Mouse (Mus musculus): ENCODE data around the gene Gpc1.

Gene Gpc1

DNA sequence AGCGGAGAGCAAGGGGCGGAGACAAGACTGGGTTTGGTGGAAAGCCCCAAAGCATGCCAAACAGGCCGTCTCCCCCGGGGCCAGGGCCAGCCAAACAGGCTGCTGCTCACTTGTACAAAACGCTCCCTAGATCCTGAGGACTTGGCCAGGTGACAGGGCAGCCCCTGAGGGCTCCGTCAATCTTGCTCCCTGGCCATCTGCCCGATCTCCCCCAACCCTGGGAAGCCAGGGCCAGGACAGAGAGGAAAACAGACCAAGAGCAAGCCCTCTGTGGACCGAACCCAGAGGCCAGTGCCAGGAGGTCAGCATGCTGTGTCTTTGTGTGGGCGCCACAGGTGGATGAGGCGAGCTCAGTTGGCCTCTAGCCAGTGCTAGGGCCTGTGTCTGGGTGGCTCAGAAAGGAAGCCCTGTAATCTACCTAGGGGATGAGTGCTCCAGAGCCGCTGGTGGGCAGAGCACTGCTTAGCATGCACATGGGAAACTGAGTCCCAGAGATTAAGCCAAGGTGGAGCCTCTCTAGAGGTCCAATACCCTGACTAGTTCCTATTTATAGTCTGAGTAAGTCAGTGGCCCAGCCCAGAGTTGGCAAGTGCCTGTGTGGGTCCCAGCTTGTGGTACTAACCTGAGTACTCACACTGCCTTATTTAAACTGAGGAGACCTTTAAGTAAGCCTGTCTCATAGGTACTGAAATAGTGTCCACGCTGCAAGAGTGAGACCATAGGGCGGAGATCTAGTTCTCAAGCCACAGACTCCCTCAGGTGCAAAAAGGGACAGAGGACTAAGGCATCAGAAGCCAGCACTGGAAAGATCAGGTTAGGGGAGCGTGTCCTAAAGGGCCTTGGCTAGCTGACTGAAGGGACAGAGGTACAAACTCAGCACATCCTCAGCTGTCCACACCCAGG is 6.7 kb downstream of the Gpc1 start:
- DNase-seq = no peak

DNA sequence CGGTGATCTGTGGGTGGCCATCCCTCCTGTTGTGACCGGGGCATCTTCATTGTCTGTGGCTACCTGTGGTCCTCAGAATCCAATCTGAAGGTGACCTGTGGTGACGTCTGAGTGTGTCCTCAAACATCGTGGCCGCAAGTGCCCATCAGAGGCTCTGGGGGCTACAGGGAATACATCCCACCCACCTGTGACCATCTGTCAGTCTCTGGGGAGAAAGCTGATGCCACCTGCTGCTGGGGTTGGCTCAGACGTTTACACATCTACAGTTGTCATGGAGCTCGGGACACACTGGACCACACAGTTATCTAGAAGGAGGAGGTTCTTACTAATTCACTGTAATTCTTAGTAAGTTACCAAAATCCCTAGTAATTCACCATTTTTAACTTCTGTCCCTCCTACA is 7.8 kb downstream of the Gpc1 start:
- DNase-seq = no peak

DNA sequence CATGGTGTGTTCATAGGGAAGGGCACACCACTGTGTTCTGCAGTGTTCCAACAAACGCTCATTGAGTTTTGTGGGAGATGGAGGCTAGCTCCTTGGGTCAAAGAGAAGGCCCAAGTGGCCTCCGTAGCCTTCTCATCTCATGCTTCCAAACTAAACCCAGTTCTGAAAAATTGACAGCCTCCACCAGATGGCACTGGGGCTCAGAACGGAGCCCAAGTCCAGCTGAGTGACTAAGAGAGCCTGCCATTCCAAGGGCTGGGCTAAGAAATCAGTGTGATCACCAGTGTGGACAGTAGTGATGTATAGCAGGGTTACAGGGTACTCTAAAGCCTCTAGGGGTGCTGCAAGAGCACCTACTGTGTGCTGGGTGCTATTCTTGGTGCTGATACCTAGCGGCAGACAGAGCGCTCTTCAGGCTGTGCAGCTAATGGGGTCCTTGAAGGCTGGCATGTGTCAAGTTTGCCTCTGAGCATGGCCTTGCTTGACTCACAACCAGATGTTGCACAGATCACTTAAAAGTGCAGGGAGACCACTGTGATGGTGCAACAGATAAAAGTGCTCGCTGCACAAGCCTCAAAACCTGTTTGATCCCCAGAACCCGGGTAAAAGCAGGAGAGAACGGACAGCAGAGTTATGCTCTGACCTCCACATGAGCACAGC is 8.9 kb downstream of the Gpc1 start:
- no peak for DNase-seq

DNA sequence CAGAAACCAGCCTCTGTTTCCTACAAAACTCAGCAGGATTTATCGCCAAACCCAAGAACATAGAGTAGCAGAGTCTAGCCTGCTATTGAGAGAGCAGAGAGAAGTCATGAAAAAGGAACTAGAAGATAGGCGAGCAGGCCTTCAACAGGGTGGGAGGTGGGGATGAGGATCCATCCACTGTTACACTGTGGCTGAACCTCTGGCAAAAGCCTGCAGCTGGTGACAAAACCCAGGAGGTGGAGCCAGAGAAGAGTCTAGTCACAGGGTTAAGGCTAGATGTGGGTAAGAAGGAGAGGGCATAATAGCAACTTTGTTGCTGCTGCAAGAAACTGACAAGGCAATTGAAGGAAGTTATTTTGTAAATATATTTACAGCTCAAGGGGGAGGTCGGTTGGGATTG is 10.0 kb downstream of the Gpc1 start:
- no peak for DNase-seq

DNA sequence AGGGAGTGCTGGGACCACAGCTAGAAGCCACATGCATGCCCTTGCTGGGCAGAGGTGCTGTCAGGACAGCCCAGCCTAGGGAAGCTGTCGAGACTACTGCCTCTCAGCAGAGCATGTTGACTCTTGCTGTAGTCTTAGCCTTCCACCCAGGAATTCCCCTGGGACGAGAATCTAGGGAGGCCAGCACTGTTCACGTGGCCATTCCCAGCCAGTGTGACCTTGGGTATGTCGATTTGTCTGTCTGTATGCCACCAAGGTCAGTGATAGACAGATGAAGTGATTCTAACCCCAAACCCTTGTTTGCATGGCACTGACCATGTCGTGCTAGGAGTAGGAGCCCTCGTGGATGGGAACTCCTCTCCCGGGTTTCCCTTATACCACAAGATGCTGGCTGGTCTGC is 14.4 kb downstream of the Gpc1 start:
- no peak for DNase-seq

DNA sequence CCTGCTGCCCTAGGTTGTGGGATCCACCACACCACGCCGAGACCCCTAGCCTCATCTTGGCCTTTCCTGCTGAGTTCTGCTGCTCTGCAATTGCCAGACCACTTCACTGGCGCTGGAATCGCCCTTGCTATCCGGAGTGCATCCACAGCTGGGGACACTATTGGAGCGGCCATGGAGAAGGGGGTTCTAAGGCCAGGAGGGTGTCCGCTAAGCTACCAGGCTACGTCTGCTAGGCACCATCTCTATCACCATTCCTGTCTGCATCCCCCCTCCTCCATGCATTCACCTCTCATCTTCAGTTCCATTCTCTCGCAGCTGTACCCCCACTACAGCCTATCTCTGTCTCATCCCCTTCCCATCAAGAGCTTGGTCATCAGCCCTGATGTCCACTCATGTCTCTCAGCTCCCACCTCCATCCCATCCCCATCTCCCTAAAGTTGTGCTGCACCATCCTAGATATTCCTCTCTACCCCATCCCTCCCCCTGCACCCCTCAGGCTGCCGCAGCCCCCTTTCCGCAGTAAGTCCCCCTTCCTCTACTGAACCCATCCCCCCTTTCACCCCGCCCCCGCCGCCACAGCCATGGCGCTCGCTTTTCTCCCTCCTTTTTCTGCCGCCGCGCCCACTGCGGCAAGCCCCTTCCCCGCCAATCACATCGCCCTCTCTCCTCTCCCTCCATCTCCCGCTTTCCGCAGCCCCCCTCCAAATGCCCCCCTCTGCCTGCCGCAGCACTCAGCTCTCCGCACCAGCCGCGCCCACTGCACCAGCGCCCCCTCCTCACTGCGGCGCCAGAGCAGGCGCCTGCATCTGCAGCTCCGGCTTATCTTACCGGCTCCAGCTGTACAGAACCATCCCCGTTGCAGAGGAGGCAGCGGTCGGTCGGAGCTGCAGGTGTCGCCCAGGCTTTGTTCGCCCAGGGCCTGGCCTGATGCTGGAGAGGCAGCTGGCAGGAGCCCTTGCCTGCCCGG is 16.7 kb downstream of the Gpc1 start:
- DNase-seq = no peak

DNA sequence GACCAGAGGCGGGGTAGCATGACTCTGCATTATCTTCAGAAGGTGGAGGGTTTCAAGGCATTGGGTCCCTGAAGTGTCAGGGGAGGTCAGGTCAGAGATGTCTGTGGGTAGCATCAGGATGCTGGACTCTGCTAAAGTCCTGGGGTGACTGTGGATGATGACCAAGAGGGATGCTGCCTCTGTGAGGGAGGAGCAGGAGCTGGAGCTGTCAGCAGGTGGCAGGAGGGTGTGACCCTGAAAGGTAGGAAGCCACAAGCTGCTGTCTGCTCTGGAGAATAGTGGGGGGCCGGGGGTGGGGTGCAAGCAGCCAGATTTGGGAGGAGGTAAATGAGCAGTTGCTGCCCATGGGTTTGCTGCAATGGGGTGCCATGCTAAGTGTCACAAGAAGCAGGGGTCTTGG is 18.0 kb downstream of the Gpc1 start:
- DNase-seq = no peak

DNA sequence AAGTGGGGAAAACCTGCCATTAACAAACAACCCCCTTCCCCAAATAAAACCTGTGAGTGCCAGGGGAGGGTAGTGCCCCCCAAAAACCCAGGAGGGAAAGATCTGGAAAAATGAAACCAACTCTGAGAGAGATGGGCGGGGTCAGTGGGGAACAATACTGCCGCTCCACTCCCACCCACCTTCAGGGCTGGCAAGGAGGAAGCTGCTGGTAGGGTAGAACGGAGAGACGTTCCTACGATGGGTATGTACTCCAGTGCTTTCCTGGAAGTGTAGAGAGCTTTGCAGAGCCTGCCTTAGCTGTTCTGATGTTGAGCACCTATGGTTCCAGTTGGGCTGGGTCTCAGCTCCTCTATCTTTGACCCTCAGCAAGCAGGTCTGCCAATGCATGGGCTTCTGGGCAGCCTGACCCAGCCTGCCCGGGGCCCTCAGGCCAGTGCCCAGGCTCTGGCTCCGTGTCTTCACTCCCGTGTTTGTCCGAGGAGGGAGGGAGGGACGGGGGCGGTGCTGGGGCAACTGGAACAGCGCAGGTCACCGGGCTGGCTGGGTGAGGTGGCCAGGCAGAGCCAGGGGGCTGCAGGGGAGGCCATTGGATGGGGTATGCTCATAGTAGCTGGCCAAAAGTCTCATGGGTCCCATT is 18.6 kb downstream of the Gpc1 start:
- no peak for DNase-seq

DNA sequence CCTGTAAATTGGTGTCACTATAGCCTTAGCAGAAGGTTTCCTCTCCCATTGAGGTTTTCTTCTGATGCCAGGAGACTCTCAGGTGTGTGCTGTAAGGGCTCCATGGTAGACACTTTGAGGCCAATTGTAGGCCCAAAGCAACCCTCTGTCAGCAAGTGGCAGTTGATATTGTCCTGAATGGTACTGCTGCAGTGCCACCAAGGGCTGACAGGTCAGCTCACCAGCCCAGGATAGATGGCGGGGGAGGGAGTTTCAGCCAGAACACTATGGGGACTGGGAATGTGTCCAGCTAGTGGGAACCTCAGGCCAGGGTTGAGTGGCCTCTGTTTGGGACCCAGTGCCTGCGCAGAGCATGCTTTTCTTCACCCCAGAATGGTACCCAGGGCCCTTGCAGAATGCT is 21.0 kb downstream of the Gpc1 start:
- no peak for DNase-seq

DNA sequence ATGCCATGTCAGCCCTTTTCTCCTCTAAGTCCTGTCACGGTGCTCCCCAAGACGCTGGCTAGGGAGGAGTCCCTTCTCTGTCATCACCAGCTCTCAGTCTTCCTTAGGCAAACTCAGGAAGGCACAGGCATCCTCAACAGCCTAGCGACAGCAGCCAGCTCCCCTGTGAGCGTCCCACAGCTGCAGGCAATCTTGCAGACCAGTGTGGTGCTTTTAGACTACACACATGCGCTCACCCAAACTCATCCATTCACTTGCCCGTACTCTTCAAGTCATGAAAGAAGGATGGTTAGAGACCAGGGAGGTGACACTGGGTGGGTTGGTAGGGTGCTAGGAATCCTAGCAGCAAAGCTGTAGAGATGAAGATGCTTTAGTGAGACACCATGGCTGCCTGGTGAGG is 30.1 kb downstream of the Gpc1 start:
- no peak for DNase-seq

DNA sequence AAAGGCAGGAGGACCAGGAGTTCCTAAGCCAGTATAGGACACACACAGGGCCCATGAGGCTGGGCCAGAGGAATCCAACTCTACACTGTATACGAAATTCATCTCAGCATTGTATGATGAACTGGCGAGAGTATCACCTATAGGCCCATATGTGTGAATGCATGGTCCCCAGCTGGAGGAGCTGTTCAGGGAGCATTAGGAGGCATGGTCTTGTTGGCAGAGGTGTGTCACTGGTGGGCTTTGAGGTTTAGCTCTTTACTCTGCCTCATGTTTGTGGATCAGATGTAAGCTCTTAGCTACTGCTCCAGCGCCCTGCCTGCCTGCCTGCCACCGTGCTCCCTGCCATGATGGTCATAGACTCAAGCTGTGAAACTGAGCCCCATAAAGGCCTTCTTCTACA is 31.8 kb downstream of the Gpc1 start:
- no peak for DNase-seq

DNA sequence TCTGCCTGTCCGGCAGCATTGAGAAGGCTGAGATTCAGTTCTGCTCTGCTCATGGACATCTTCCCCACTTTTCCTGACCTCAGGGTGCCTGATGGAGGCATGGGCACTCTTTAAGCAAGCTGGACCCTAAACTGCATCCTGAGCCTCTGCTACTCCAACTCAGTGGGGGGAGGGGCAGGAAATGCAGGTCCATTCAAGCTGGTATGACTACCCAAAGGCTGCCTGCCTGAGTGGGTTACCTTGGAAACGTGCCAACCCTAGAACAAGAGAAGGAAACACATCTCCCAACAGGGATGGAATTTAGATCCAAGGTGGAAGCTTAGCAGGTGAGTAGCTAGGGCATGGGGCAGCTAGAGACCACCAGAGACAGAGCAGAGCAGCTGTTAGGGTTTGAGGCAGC is 34.7 kb downstream of the Gpc1 start:
- no peak for DNase-seq

DNA sequence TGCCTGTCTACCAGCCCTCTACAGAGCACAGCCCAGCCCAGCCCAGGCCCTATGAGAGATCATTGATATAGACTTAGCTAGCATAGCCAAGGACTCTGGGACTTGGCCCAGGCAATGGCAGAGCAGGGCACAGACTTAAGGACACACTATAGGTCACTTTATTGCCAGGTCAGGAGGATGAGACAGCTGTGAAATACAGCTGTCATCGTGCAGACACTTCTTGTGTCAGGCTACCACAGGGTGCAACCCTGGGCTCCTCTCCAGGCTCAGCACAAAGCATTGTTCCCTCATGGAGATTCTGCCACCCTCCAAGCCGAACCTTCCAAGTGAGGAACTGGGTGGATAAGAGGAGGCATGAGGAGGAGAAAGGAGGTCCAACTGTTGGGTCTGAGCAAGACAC is 38.5 kb downstream of the Gpc1 start:
- DNase-seq = no peak

DNA sequence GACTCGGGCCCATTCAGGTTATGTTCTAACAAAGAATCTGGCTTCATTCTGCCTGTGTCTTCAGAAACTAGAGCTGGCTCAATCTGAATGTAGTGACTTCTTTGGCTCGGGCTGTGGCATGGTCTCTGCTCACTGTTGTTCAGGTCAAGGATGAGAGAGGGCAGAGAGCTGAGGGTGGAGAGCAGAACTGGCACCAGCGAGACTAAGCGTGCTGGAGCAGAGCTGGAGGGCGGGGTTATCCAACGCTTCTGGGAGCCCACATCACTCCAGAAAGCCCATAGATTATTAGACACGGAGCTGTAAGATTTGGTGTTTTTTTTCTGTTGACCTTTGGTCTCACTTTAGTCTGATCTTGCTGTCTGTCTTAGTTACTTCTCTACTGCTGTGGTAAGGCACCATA is 41.2 kb downstream of the Gpc1 start:
- DNase-seq = no peak

DNA sequence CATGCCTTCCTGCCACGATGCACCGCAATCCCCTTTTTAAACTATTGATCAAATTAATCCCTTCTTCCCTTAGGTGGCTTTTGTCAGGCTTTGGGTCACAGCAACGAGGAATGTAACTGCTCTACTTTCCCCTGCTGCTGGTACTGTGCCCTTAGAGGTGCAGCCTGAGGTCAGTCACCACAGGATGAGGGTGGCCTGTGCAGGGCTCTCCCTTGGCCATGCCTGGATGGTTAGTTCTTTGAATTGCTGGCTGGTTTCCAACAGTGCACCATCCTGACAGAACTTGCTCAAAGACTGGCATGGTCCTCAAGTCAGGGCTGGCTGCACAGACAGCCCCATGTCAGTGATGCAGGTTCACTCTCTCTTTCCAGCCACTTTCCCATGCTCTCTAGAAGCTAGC is 42.6 kb downstream of the Gpc1 start:
- no peak for DNase-seq

DNA sequence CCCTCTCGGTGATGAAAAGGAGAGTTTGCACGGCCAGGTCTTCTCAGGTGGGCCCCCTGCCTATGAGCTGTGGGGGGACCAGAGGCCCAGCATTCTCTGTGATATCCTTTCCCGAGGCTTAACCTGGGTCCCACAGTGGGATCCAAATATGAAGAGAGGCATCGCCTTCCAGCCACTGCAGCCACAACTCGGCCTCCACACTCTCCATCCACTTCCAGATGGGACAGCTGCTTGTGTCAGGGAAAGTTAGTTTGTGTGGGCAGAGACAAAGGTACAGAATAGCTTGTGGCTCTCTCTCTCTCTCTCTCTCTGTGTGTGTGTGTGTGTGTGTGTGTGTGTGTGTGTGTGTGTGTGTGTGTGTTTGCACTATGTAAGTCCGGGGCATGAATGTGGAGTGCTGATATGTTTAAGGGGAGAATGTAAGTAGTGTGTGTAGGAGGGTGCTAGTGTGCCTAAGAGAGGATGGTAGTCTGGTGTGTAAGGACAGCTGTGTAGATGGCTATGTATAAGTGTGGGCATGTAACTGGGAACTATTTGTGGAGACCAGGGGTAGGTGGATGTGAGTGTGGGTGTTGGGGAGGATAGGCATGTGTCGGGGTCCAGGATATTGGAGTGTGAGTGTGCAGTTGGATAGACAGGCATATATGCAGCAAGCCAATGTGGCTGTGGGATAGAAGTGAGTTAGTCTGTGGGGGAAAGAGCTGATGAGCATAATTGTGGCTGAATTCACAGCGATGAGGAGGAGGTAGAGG is 44.1 kb downstream of the Gpc1 start:
- DNase-seq = no peak

DNA sequence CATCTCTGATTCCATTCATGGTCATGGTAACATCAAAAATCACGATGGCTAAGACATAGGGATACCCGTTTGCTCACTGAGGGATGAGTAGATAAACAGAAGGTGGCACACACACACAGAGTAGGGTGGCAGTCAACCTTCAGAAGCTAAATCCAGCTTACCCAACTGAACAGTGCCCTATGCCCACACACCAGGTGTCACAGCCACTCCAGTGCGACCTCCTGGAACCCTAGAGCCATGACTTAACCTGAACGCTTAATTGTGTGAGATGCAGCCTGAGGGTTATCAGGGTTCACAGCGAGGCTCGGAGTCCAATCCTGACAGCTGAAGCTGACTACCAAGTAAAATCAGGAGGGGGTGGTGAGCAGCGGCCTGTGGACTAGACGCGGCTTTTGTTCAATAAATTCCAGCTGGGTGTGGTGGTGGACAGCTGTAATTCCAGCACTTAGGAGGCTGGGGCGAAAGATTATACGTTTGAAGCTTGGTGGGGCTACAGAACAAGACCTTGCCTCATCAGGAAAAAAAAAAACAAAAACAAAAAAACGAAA is 46.1 kb downstream of the Gpc1 start:
- no peak for DNase-seq

DNA sequence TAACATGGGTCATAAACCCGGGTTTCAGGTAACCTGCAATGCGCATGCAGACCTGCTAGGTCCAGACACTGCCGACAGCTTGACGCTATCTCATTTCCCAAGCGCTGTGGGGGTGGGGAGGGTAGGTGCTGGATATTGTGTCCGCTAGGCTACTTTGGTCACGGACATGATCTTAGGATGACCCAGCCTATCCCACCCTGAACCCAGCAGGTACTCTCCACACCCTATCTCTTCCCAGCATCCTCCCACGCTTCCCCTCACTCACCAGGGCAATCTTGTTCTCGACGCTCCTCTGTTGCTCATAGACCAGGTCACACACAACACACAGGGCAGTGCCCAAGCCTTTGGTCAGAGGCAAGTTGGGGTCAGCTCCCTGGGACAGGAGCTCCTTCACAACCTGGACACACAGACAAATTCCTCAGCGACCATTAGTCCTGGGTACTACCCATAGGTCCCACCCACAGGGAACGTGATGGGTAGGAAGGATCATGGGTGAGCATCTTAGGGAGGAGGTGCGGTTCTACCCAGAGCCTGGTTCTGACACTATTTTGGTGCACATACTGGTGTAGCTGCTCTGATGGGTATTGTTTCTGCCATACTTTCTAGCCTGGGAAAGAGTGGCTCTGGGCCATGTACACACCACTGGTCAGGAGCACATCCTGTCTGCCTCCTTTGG is 46.8 kb downstream of the Gpc1 start:
- no peak for DNase-seq

DNA sequence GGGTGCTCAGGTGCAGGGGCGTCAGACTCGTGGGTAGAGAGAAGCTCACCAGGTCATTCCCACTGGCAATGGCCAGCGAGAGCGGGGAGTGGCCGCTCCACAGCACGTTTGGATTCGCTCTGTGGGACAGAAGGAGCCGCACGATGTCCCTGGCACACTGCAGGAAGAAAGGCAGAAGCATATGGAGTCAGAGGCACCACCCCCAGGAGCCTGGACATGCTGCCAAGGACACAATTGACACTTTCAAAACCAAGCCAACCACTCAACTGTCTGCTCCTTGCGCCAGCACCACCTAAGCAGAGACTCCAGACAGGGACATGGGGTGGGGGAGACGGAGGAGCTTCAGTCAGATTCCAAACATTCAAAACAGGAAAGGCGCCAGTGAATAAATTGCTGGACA is 47.8 kb downstream of the Gpc1 start:
- DNase-seq = no peak

DNA sequence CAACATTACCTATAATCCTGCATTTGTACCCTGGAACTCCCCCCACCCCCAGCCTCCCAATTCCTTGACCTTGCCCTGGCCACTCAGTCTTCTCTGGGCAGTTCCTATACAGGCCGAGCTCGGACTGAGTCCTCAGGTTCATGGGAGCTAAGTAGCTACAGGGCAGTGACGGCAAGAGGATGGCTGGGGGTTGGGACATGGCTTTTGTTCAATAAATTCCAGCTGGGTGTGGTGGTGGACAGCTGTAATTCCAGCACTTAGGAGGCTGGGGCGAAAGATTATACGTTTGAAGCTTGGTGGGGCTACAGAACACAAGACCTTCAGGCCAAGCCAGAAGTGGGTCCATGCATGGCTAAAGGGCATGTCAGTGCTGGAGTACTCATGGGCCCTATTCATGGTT is 48.7 kb downstream of the Gpc1 start:
- no peak for DNase-seq

DNA sequence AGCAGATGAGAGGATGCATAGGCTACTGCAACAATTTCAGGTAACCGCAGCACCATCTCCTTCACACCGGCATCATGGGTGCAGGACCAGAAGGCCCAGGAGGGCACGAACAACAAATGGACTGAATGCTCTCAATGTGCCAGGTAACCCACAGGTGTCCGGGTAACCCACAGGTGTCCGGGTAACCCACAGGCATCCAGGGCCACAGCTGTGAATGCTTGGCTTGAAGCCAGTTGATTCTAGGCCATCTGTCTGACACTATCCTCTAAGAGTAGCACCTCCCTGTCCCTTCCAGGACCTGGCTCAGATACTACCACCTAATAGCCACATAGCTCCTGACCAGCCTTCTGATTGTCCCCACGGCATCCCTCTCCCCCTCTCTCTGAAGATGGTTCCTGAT is 50.5 kb downstream of the Gpc1 start:
- no peak for DNase-seq

Data from B cell, adult 2 months (primary cell).